Mouse (Mus musculus): ENCODE results near the gene Ficd. TPM values are rescaled to one million over a fixed set of nuclear protein-coding genes. Genes with fewer than 3 reads are reported as not detected.

Gene Ficd
- polyA plus RNA-seq, 1 experiment from 2014 or later: 6.7 TPM

- no peak overlapping the region for H3K9ac ChIP-seq (replicated peaks; ENCODE audit: low read length)
- H3K9me3 ChIP-seq (ENCODE audit: control insufficient read depth, low read length): no peaks in the 10 kb centered on the region
- no peak overlapping the region for H3K27ac ChIP-seq (replicated peaks; ENCODE audit: low read depth, low read length)
- no peak overlapping the region for H3K4me3 ChIP-seq (replicated peaks; ENCODE audit: low read depth, low read length)
- H3K36me3 ChIP-seq (ENCODE audit: control insufficient read depth, insufficient read depth, low read length): no peaks in the 10 kb centered on the region
- ATAC-seq (ENCODE audit: low FRiP score, low TSS enrichment) (no peak), DNase-seq (no peak)
- H3K27me3 ChIP-seq (ENCODE audit: control insufficient read depth, insufficient read depth, low read length): no peaks in the 10 kb centered on the region
- peaks cover 16% of the 10 kb centered on the region for H3K4me1 ChIP-seq (ENCODE audit: control insufficient read depth, insufficient read depth, low read length)
- no peak overlapping the region for H3K4me2 ChIP-seq (ENCODE audit: low read length)
- WGBS: 79% methylated on average over 6 of the region's 6 CpGs
These were observed 9.0 kb upstream of the Ficd start for GRCm38 (mm10) chr5:113726618-113727017.

GRCm38 (mm10) chr5:113727238-113727637, 8.4 kb upstream of the Ficd start:
- Histone ChIP-seq H3K4me1 (ENCODE audit: control insufficient read depth, insufficient read depth, low read length) (peaks cover 16% of the 10 kb centered on the region), H3K9ac (replicated peaks; ENCODE audit: low read length) (no peak overlapping the region), H3K27ac (replicated peaks; ENCODE audit: low read depth, low read length) (no peak overlapping the region), H3K9me3 (ENCODE audit: control insufficient read depth, low read length) (no peaks in the 10 kb centered on the region), H3K36me3 (ENCODE audit: control insufficient read depth, insufficient read depth, low read length) (no peaks in the 10 kb centered on the region), H3K4me2 (ENCODE audit: low read length) (no peak overlapping the region), H3K4me3 (replicated peaks; ENCODE audit: low read depth, low read length) (no peak overlapping the region), H3K27me3 (ENCODE audit: control insufficient read depth, insufficient read depth, low read length) (no peaks in the 10 kb centered on the region)
- WGBS: 68% methylated on average over 12 of the region's 12 CpGs
- DNase-seq (no peak), ATAC-seq (ENCODE audit: low FRiP score, low TSS enrichment) (no peak)

- no peaks in the 10 kb centered on the region for H3K36me3 ChIP-seq (ENCODE audit: control insufficient read depth, insufficient read depth, low read length)
- no peak overlapping the region for H3K4me2 ChIP-seq (ENCODE audit: low read length)
- H3K4me3 ChIP-seq (replicated peaks; ENCODE audit: low read depth, low read length): no peak overlapping the region
- no peak overlapping the region for H3K27ac ChIP-seq (replicated peaks; ENCODE audit: low read depth, low read length)
- WGBS: 83% methylated on average over 7 of the region's 7 CpGs
- no peak overlapping the region for H3K9ac ChIP-seq (replicated peaks; ENCODE audit: low read length)
- DNase-seq: no peak
- H3K9me3 ChIP-seq (ENCODE audit: control insufficient read depth, low read length): no peaks in the 10 kb centered on the region
- no peak for ATAC-seq (ENCODE audit: low FRiP score, low TSS enrichment)
- peaks cover 16% of the 10 kb centered on the region for H3K4me1 ChIP-seq (ENCODE audit: control insufficient read depth, insufficient read depth, low read length)
- no peaks in the 10 kb centered on the region for H3K27me3 ChIP-seq (ENCODE audit: control insufficient read depth, insufficient read depth, low read length)
These were observed 7.6 kb upstream of the Ficd start for GRCm38 (mm10) chr5:113728011-113728410.

- Histone ChIP-seq H3K9me3 (ENCODE audit: control insufficient read depth, low read length) (no peaks in the 10 kb centered on the region), H3K27me3 (ENCODE audit: control insufficient read depth, insufficient read depth, low read length) (no peaks in the 10 kb centered on the region), H3K4me2 (ENCODE audit: low read length) (no peak overlapping the region), H3K9ac (replicated peaks; ENCODE audit: low read length) (no peak overlapping the region), H3K4me3 (replicated peaks; ENCODE audit: low read depth, low read length) (no peak overlapping the region), H3K36me3 (ENCODE audit: control insufficient read depth, insufficient read depth, low read length) (no peaks in the 10 kb centered on the region), H3K27ac (replicated peaks; ENCODE audit: low read depth, low read length) (no peak overlapping the region), H3K4me1 (ENCODE audit: control insufficient read depth, insufficient read depth, low read length) (peaks cover 12% of the 10 kb centered on the region)
- ATAC-seq (ENCODE audit: low FRiP score, low TSS enrichment): no peak
- 88% methylated on average over 7 of the region's 7 CpGs for WGBS
- no peak for DNase-seq
These were observed 6.9 kb upstream of the Ficd start for GRCm38 (mm10) chr5:113728691-113729090.

GRCm38 (mm10) chr5:113730641-113731121, 4.9 kb upstream of the Ficd start:
- Histone ChIP-seq H3K27ac (replicated peaks; ENCODE audit: low read depth, low read length) (0 out of 2 replicates have a peak overlapping the region, but pooled peaks have one; percentile 52), H3K4me2 (ENCODE audit: low read length) (no peak overlapping the region), H3K9me3 (ENCODE audit: control insufficient read depth, low read length) (no peaks in the 10 kb centered on the region), H3K4me3 (replicated peaks; ENCODE audit: low read depth, low read length) (no peak overlapping the region), H3K27me3 (ENCODE audit: control insufficient read depth, insufficient read depth, low read length) (no peaks in the 10 kb centered on the region), H3K4me1 (ENCODE audit: control insufficient read depth, insufficient read depth, low read length) (peaks cover 16% of the 10 kb centered on the region), H3K9ac (replicated peaks; ENCODE audit: low read length) (no peak overlapping the region), H3K36me3 (ENCODE audit: control insufficient read depth, insufficient read depth, low read length) (no peaks in the 10 kb centered on the region)
- 44% methylated on average over 7 of the region's 7 CpGs for WGBS
- DNase-seq: peak; percentile 64
- ATAC-seq (ENCODE audit: low FRiP score, low TSS enrichment): no peak

GRCm38 (mm10) chr5:113731174-113731573, 4.4 kb upstream of the Ficd start:
- DNase-seq: no peak
- no peak for ATAC-seq (ENCODE audit: low FRiP score, low TSS enrichment)
- 91% methylated on average over 7 of the region's 7 CpGs for WGBS
- no peaks in the 10 kb centered on the region for H3K27me3 ChIP-seq (ENCODE audit: control insufficient read depth, insufficient read depth, low read length)
- H3K36me3 ChIP-seq (ENCODE audit: control insufficient read depth, insufficient read depth, low read length): no peaks in the 10 kb centered on the region
- no peaks in the 10 kb centered on the region for H3K9me3 ChIP-seq (ENCODE audit: control insufficient read depth, low read length)
- no peak overlapping the region for H3K27ac ChIP-seq (replicated peaks; ENCODE audit: low read depth, low read length)
- peaks cover 16% of the 10 kb centered on the region for H3K4me1 ChIP-seq (ENCODE audit: control insufficient read depth, insufficient read depth, low read length)
- no peak overlapping the region for H3K4me2 ChIP-seq (ENCODE audit: low read length)
- no peak overlapping the region for H3K9ac ChIP-seq (replicated peaks; ENCODE audit: low read length)
- no peak overlapping the region for H3K4me3 ChIP-seq (replicated peaks; ENCODE audit: low read depth, low read length)

GRCm38 (mm10) chr5:113732182-113732581, 3.4 kb upstream of the Ficd start:
- Histone ChIP-seq H3K27me3 (ENCODE audit: control insufficient read depth, insufficient read depth, low read length) (no peaks in the 10 kb centered on the region), H3K36me3 (ENCODE audit: control insufficient read depth, insufficient read depth, low read length) (no peaks in the 10 kb centered on the region), H3K4me1 (ENCODE audit: control insufficient read depth, insufficient read depth, low read length) (peaks cover 24% of the 10 kb centered on the region), H3K9me3 (ENCODE audit: control insufficient read depth, low read length) (no peaks in the 10 kb centered on the region), H3K4me2 (ENCODE audit: low read length) (no peak overlapping the region), H3K27ac (replicated peaks; ENCODE audit: low read depth, low read length) (no peak overlapping the region), H3K9ac (replicated peaks; ENCODE audit: low read length) (no peak overlapping the region), H3K4me3 (replicated peaks; ENCODE audit: low read depth, low read length) (no peak overlapping the region)
- DNase-seq (peak; percentile 82), ATAC-seq (ENCODE audit: low FRiP score, low TSS enrichment) (no peak)
- WGBS: 27% methylated on average over 6 of the region's 6 CpGs

- no peak for ATAC-seq (ENCODE audit: low FRiP score, low TSS enrichment)
- no peak for DNase-seq
These were observed 1.2 kb upstream of the Ficd start for GRCm38 (mm10) chr5:113734376-113734775.

GRCm38 (mm10) chr5:113735023-113735344, 619 bp upstream of the Ficd start:
- Histone ChIP-seq H3K4me2 (ENCODE audit: low read length) (peak overlapping the region; percentile 60), H3K9ac (replicated peaks; ENCODE audit: low read length) (peak overlapping the region; percentile 44; the same call in 1 of the 2 replicates), H3K27ac (replicated peaks; ENCODE audit: low read depth, low read length) (peak overlapping the region; percentile 98), H3K4me3 (replicated peaks; ENCODE audit: low read depth, low read length) (peak overlapping the region; percentile 57), H3K9me3 (ENCODE audit: control insufficient read depth, low read length) (no peaks in the 10 kb centered on the region), H3K27me3 (ENCODE audit: control insufficient read depth, insufficient read depth, low read length) (no peaks in the 10 kb centered on the region), H3K36me3 (ENCODE audit: control insufficient read depth, insufficient read depth, low read length) (peaks cover 21% of the 10 kb centered on the region), H3K4me1 (ENCODE audit: control insufficient read depth, insufficient read depth, low read length) (peaks cover 24% of the 10 kb centered on the region)
- DNase-seq (no peak), ATAC-seq (ENCODE audit: low FRiP score, low TSS enrichment) (peak; percentile 37; the same call in 1 of the 2 replicates)
- 25% methylated on average over 7 of the region's 7 CpGs for WGBS

More at GRCm38 (mm10) chr5:113734376-113734775, 1.2 kb upstream of the Ficd start:
- 0 out of 2 replicates have a peak overlapping the region, but pooled peaks have one; percentile 98 for H3K27ac ChIP-seq (replicated peaks; ENCODE audit: low read depth, low read length)
- peaks cover 15% of the 10 kb centered on the region for H3K36me3 ChIP-seq (ENCODE audit: control insufficient read depth, insufficient read depth, low read length)
- peaks cover 24% of the 10 kb centered on the region for H3K4me1 ChIP-seq (ENCODE audit: control insufficient read depth, insufficient read depth, low read length)
- H3K27me3 ChIP-seq (ENCODE audit: control insufficient read depth, insufficient read depth, low read length): no peaks in the 10 kb centered on the region
- WGBS: 74% methylated on average over 5 of the region's 5 CpGs
- no peak overlapping the region for H3K4me3 ChIP-seq (replicated peaks; ENCODE audit: low read depth, low read length)
- H3K4me2 ChIP-seq (ENCODE audit: low read length): no peak overlapping the region
- H3K9ac ChIP-seq (replicated peaks; ENCODE audit: low read length): no peak overlapping the region
- no peaks in the 10 kb centered on the region for H3K9me3 ChIP-seq (ENCODE audit: control insufficient read depth, low read length)
